Mouse (Mus musculus) hindbrain, embryonic 11.5 days (tissue): Measurements from ENCODE around the gene Kcnip4. TPM values are rescaled to one million over a fixed set of nuclear protein-coding genes. Genes with fewer than 3 reads are reported as not detected.

Source experiments
- ATAC-seq: fragments of 200-750 bp; cut with Nextera tagmentation; 2 replicates; pipeline ENCODE4 v1.8.0; 2017; ENCODE audit warnings: mild to moderate bottlenecking, moderate TSS enrichment, moderate library complexity; ENCODE audit not compliant: low FRiP score
- DNase-seq: peaks from one replicate; pipeline ENCODE4 v3.0.0-alpha.2; 2015; ENCODE audit warnings: low spot score
- H3K27ac ChIP-seq: fragments of 300-500 bp; sonication (generic); 2 replicates; pipeline ENCODE4 v1.5.1; 2014; ENCODE audit warnings: mild to moderate bottlenecking, low read depth, low read length
- H3K27me3 ChIP-seq: fragments of 300-500 bp; sonication (generic); 2 replicates; pipeline ENCODE4 v1.6.1; 2014; ENCODE audit warnings: mild to moderate bottlenecking, low read length, moderate library complexity, mixed read lengths; ENCODE audit not compliant: control insufficient read depth, insufficient read depth
- H3K36me3 ChIP-seq: fragments of 300-500 bp; sonication (generic); 2 replicates; pipeline ENCODE4 v1.6.1; 2014; ENCODE audit warnings: mild to moderate bottlenecking, low read length, moderate library complexity, mixed read lengths; ENCODE audit not compliant: control insufficient read depth, insufficient read depth
- H3K4me1 ChIP-seq: fragments of 300-500 bp; sonication (generic); replicated peaks from 2 replicates; pipeline ENCODE4 v1.6.1; 2014; ENCODE audit warnings: low read length, mixed read lengths; ENCODE audit not compliant: control insufficient read depth, insufficient read depth
- H3K4me2 ChIP-seq: fragments of 300-500 bp; sonication (generic); replicated peaks from 2 replicates; pipeline ENCODE4 v1.6.1; 2014; ENCODE audit warnings: mild to moderate bottlenecking, low read depth, low read length
- H3K4me3 ChIP-seq: fragments of 300-500 bp; sonication (generic); 2 replicates; pipeline ENCODE4 v1.5.1; 2014; ENCODE audit warnings: low read depth, low read length
- H3K9ac ChIP-seq: fragments of 300-500 bp; sonication (generic); 2 replicates; pipeline ENCODE4 v1.6.1; 2014; ENCODE audit warnings: low read depth, low read length
- H3K9me3 ChIP-seq: fragments of 300-500 bp; sonication (generic); 2 replicates; pipeline ENCODE4 v1.6.1; 2016; ENCODE audit warnings: low read length; ENCODE audit not compliant: control insufficient read depth
- WGBS: fragments of 180-500 bp; shearing (Covaris S2); extraction: QIAGEN DNeasy Blood & Tissue Kit; methylation state at CpG from one replicate; pipeline ENCODE4 v1.1.7; 2014; 5-methylcytosine and 5-hydroxymethylcytosine counted together
- polyA plus RNA-seq: library from polyadenylated mRNA; unstranded; fragments of >200 nt; fragmentation: Nextera tagmentation; extraction: Ambion mirVana; gene quantifications from 2 replicates; pipeline ENCODE4 v1.2.1, GENCODE M21; 2014

The Kcnip4 gene
- polyA plus RNA-seq, 1 experiment from 2014 or later = 4.2 TPM

GRCm38 (mm10) chr5:48460221-48460620 lies 1064.5 kb downstream of the Kcnip4 start:
- no peak for ATAC-seq

GRCm38 (mm10) chr5:48448888-48449287 lies 1075.8 kb downstream of the Kcnip4 start:
- no peaks in the 10 kb centered on the region for H3K27me3 ChIP-seq
- no peak overlapping the region for H3K27ac ChIP-seq
- no peak for ATAC-seq
- no peak overlapping the region for H3K4me3 ChIP-seq
- no peaks in the 10 kb centered on the region for H3K9me3 ChIP-seq
- H3K9ac ChIP-seq = no peak overlapping the region
- DNase-seq = no peak
- WGBS = 78% methylated on average over 1 of the region's 1 CpGs
- no peaks in the 10 kb centered on the region for H3K4me1 ChIP-seq
- H3K4me2 ChIP-seq = no peak overlapping the region
- H3K36me3 ChIP-seq = no peaks in the 10 kb centered on the region

More at GRCm38 (mm10) chr5:48460221-48460620, 1064.5 kb downstream of the Kcnip4 start:
- 71% methylated on average over 2 of the region's 2 CpGs for WGBS
- Histone ChIP-seq H3K9ac (no peak overlapping the region), H3K4me1 (no peaks in the 10 kb centered on the region), H3K4me3 (no peak overlapping the region), H3K4me2 (no peak overlapping the region), H3K27me3 (no peaks in the 10 kb centered on the region), H3K27ac (no peak overlapping the region), H3K36me3 (no peaks in the 10 kb centered on the region), H3K9me3 (no peaks in the 10 kb centered on the region)
- no peak for DNase-seq

- ATAC-seq (peak; percentile 65; the same call in 1 of the 2 replicates), DNase-seq (peak; percentile 69)
- H3K27me3 ChIP-seq = no peaks in the 10 kb centered on the region
Observed at GRCm38 (mm10) chr5:48430459-48430858, 1094.2 kb downstream of the Kcnip4 start.

GRCm38 (mm10) chr5:48421957-48422356 lies 1102.8 kb downstream of the Kcnip4 start:
- Histone ChIP-seq H3K36me3 (no peaks in the 10 kb centered on the region), H3K9me3 (no peaks in the 10 kb centered on the region), H3K27me3 (no peaks in the 10 kb centered on the region), H3K9ac (no peak overlapping the region), H3K4me2 (no peak overlapping the region), H3K27ac (no peak overlapping the region), H3K4me1 (no peaks in the 10 kb centered on the region), H3K4me3 (no peak overlapping the region)
- WGBS = 87% methylated on average over 1 of the region's 1 CpGs
- ATAC-seq (no peak), DNase-seq (no peak)

More at GRCm38 (mm10) chr5:48430459-48430858, 1094.2 kb downstream of the Kcnip4 start:
- Histone ChIP-seq H3K4me3 (no peak overlapping the region), H3K4me2 (no peak overlapping the region), H3K9me3 (no peaks in the 10 kb centered on the region), H3K9ac (no peak overlapping the region), H3K27ac (no peak overlapping the region), H3K36me3 (no peaks in the 10 kb centered on the region), H3K4me1 (no peaks in the 10 kb centered on the region)

GRCm38 (mm10) chr5:48419741-48420140 lies 1105.0 kb downstream of the Kcnip4 start:
- H3K4me2 ChIP-seq = no peak overlapping the region
- no peaks in the 10 kb centered on the region for H3K9me3 ChIP-seq
- DNase-seq (no peak), ATAC-seq (no peak)
- no peaks in the 10 kb centered on the region for H3K36me3 ChIP-seq
- no peaks in the 10 kb centered on the region for H3K4me1 ChIP-seq
- no peak overlapping the region for H3K27ac ChIP-seq
- H3K4me3 ChIP-seq = no peak overlapping the region
- H3K9ac ChIP-seq = no peak overlapping the region
- 94% methylated on average over 2 of the region's 2 CpGs for WGBS
- no peaks in the 10 kb centered on the region for H3K27me3 ChIP-seq

- Histone ChIP-seq H3K27ac (no peak overlapping the region), H3K9ac (no peak overlapping the region), H3K36me3 (no peaks in the 10 kb centered on the region), H3K4me3 (no peak overlapping the region), H3K9me3 (no peaks in the 10 kb centered on the region), H3K27me3 (no peaks in the 10 kb centered on the region), H3K4me2 (no peak overlapping the region), H3K4me1 (no peaks in the 10 kb centered on the region)
- no peak for DNase-seq
- ATAC-seq = no peak
- 100% methylated on average over 4 of the region's 4 CpGs for whole genome bisulfite sequencing
Observed at GRCm38 (mm10) chr5:48412261-48412660, 1112.4 kb downstream of the Kcnip4 start.

- 80% methylated on average over 4 of the region's 4 CpGs for WGBS
- H3K4me2 ChIP-seq = no peak overlapping the region
- no peaks in the 10 kb centered on the region for H3K27me3 ChIP-seq
- no peak overlapping the region for H3K27ac ChIP-seq
- DNase-seq (no peak), ATAC-seq (no peak)
- H3K4me1 ChIP-seq = no peaks in the 10 kb centered on the region
- no peaks in the 10 kb centered on the region for H3K36me3 ChIP-seq
- no peak overlapping the region for H3K4me3 ChIP-seq
- no peaks in the 10 kb centered on the region for H3K9me3 ChIP-seq
- H3K9ac ChIP-seq = no peak overlapping the region
Observed at GRCm38 (mm10) chr5:48411462-48411861, 1113.2 kb downstream of the Kcnip4 start.

- no peak overlapping the region for H3K4me3 ChIP-seq
- H3K4me1 ChIP-seq = no peaks in the 10 kb centered on the region
- no peak overlapping the region for H3K9ac ChIP-seq
- DNase-seq (no peak), ATAC-seq (no peak)
- H3K36me3 ChIP-seq = no peaks in the 10 kb centered on the region
- WGBS = 87% methylated on average over 5 of the region's 5 CpGs
- no peak overlapping the region for H3K27ac ChIP-seq
- H3K27me3 ChIP-seq = no peaks in the 10 kb centered on the region
- no peaks in the 10 kb centered on the region for H3K9me3 ChIP-seq
- H3K4me2 ChIP-seq = no peak overlapping the region
Observed at GRCm38 (mm10) chr5:48410348-48410747, 1114.4 kb downstream of the Kcnip4 start.

GRCm38 (mm10) chr5:48408276-48408675 lies 1116.4 kb downstream of the Kcnip4 start:
- Histone ChIP-seq H3K27me3 (no peaks in the 10 kb centered on the region), H3K4me3 (no peak overlapping the region), H3K4me2 (no peak overlapping the region), H3K27ac (no peak overlapping the region), H3K4me1 (no peaks in the 10 kb centered on the region), H3K9ac (no peak overlapping the region), H3K9me3 (no peaks in the 10 kb centered on the region), H3K36me3 (no peaks in the 10 kb centered on the region)
- WGBS = 81% methylated on average over 4 of the region's 4 CpGs
- no peak for DNase-seq
- ATAC-seq = no peak
